ENCODE assay signal across 28 mouse cellular contexts in genomic region chr9:37453328-37453727, GRCm38 (mm10). TPM values are rescaled to one million over a fixed set of nuclear protein-coding genes. Genes with fewer than 3 reads are reported as not detected.
A peak's percentile ranks its signal among the peaks of the same experiment; 100 is the strongest.
DNase-seq lines count a peak whose midpoint lies in the region; ATAC-seq lines count a peak whose summit lies in the region.
"Had no signal": no experiment of that assay in that cellular context is flagged by ENCODE, and none has a peak within 500 bp of the region (broad histone marks: within the 10 kb centered on the region; RNA-seq: fewer than 3 reads in every experiment).

No protein-coding gene starts in this region.

- H3K4me1 ChIP-seq in hindbrain, embryonic 12.5 days = peaks cover 39% of the 10 kb centered on the region
- H3K4me1 ChIP-seq in hindbrain, embryonic 16.5 days (ENCODE audit: control insufficient read depth, insufficient read depth, low read depth, low read length) = peaks cover 11% of the 10 kb centered on the region
- peaks cover 68% of the 10 kb centered on the region for H3K4me1 ChIP-seq in neural tube, embryonic 13.5 days (replicated peaks)

- H3K27ac ChIP-seq in hindbrain, embryonic 12.5 days = peak overlapping the region; percentile 76; the same call in 1 of the 2 replicates
- H3K27ac ChIP-seq in hindbrain, embryonic 16.5 days (ENCODE audit: low read depth, low read length) = no peak overlapping the region
- peak overlapping the region; percentile 33 for H3K27ac ChIP-seq in neural tube, embryonic 13.5 days (replicated peaks)
- H3K27ac ChIP-seq: embryonic facial prominence, embryonic 12.5 days; heart, embryonic 13.5 days; hindbrain, embryonic 14.5 days; kidney, embryonic 15.5 days; limb, embryonic 12.5 days; liver, embryonic 15.5 days; neural tube, embryonic 12.5 days had no signal

- no peak overlapping the region for H3K4me3 ChIP-seq in hindbrain, embryonic 12.5 days
- no peak overlapping the region for H3K4me3 ChIP-seq in hindbrain, embryonic 16.5 days (ENCODE audit: low read length)
- no peak overlapping the region for H3K4me3 ChIP-seq in neural tube, embryonic 13.5 days
- H3K4me3 ChIP-seq: embryonic facial prominence, embryonic 12.5 days; heart, embryonic 13.5 days; kidney, embryonic 15.5 days; limb, embryonic 12.5 days; liver, embryonic 15.5 days; neural tube, embryonic 12.5 days had no signal

- no peaks in the 10 kb centered on the region for H3K9me3 ChIP-seq in hindbrain, embryonic 12.5 days (replicated peaks)
- H3K9me3 ChIP-seq in hindbrain, embryonic 16.5 days (ENCODE audit: control insufficient read depth, low read length) = no peaks in the 10 kb centered on the region
- H3K9me3 ChIP-seq in neural tube, embryonic 13.5 days = no peaks in the 10 kb centered on the region
- H3K9me3 ChIP-seq: embryonic facial prominence, embryonic 12.5 days; heart, embryonic 13.5 days; kidney, embryonic 15.5 days; limb, embryonic 12.5 days; liver, embryonic 15.5 days; neural tube, embryonic 12.5 days had no signal

- peaks cover 78% of the 10 kb centered on the region for H3K27me3 ChIP-seq in hindbrain, embryonic 12.5 days
- H3K27me3 ChIP-seq in hindbrain, embryonic 16.5 days (replicated peaks; ENCODE audit: control insufficient read depth, insufficient read depth, low read length) = peaks cover 3% of the 10 kb centered on the region; the same call in 1 of the 2 replicates
- peaks cover 78% of the 10 kb centered on the region for H3K27me3 ChIP-seq in neural tube, embryonic 13.5 days

- H3K36me3 ChIP-seq in hindbrain, embryonic 12.5 days = no peaks in the 10 kb centered on the region
- no peaks in the 10 kb centered on the region for H3K36me3 ChIP-seq in hindbrain, embryonic 16.5 days (ENCODE audit: control insufficient read depth, insufficient read depth, low read length)
- no peaks in the 10 kb centered on the region for H3K36me3 ChIP-seq in neural tube, embryonic 13.5 days
- H3K36me3 ChIP-seq: embryonic facial prominence, embryonic 12.5 days; heart, embryonic 13.5 days; kidney, embryonic 15.5 days; limb, embryonic 12.5 days; liver, embryonic 15.5 days; neural tube, embryonic 12.5 days had no signal

- H3K9ac ChIP-seq in hindbrain, embryonic 12.5 days = no peak overlapping the region
- H3K9ac ChIP-seq in hindbrain, embryonic 16.5 days (ENCODE audit: low read depth, low read length) = no peak overlapping the region
- no peak overlapping the region for H3K9ac ChIP-seq in neural tube, embryonic 13.5 days
- H3K9ac ChIP-seq: embryonic facial prominence, embryonic 12.5 days; heart, embryonic 13.5 days; hindbrain, embryonic 14.5 days; kidney, embryonic 15.5 days; limb, embryonic 12.5 days; liver, embryonic 15.5 days; neural tube, embryonic 12.5 days had no signal

- no peak for ATAC-seq in hindbrain, embryonic 12.5 days (ENCODE audit: low FRiP score)
- no peak for ATAC-seq in hindbrain, embryonic 16.5 days
- ATAC-seq in neural tube, embryonic 13.5 days (ENCODE audit: low read depth) = no peak
- ATAC-seq: activated CD4-positive, CD25-positive, alpha-beta regulatory T cell, adult 4 months had no signal

- H3K4me2 ChIP-seq in hindbrain, embryonic 12.5 days (replicated peaks) = no peak overlapping the region
- H3K4me2 ChIP-seq in hindbrain, embryonic 16.5 days (ENCODE audit: low read length) = no peak overlapping the region
- no peak overlapping the region for H3K4me2 ChIP-seq in neural tube, embryonic 13.5 days
- H3K4me2 ChIP-seq: embryonic facial prominence, embryonic 12.5 days; heart, embryonic 13.5 days; hindbrain, embryonic 14.5 days; kidney, embryonic 15.5 days; limb, embryonic 12.5 days; liver, embryonic 15.5 days; midbrain, embryonic 11.5 days; neural tube, embryonic 12.5 days had no signal

- WGBS in hindbrain, embryonic 12.5 days = 32% methylated on average over 4 of the region's 4 CpGs
- WGBS in hindbrain, embryonic 16.5 days = 29% methylated on average over 4 of the region's 4 CpGs
- WGBS in neural tube, embryonic 13.5 days = 22% methylated on average over 4 of the region's 4 CpGs

- DNase-seq in embryo, embryonic 10.5 days (ENCODE audit: low spot score) = peak; percentile 4
- no peak for DNase-seq in embryo, embryonic 11 days
- no peak for DNase-seq in neural tube, embryonic 10.5 days (ENCODE audit: extremely low spot score, low spot score)
- DNase-seq in thymus, postnatal 36 days = no peak
- DNase-seq: adrenal gland, adult 2 months; adrenal gland, postnatal 36 days; cerebellum, adult 2 months; cerebellum, postnatal 25 days; heart, postnatal 10 days; kidney, adult 18-20 months; kidney, postnatal 25 days; lung, postnatal 36 days; right cerebral cortex, postnatal 14 days had no signal

RNA-seq across cellular contexts. Expression of gene Robo3, which starts 20.3 kb away (rescaled TPM):
- 155 and 187 TPM in 2 replicates for polyA plus RNA-seq in hindbrain, embryonic 12.5 days (2016; fragmentation: Nextera tagmentation; extraction: Ambion mirVana)
- polyA plus RNA-seq in hindbrain, embryonic 16.5 days (2015; fragmentation: Nextera tagmentation; extraction: Ambion mirVana) = 7.3 and 12.1 TPM in 2 replicates
- 63.2 and 65.0 TPM in 2 replicates for polyA plus RNA-seq in neural tube, embryonic 13.5 days (2015; fragmentation: Nextera tagmentation; extraction: Ambion mirVana)
- polyA plus RNA-seq: activated CD4-positive, CD25-positive, alpha-beta regulatory T cell, adult 4 months; intestine, embryonic 14.5 days; limb, embryonic 12.5 days; stomach, embryonic 14.5 days had no signal

RNA-seq across cellular contexts. Expression of gene Msantd2, which starts 35.8 kb away (rescaled TPM):
- 50.7 TPM in 2 replicates for polyA plus RNA-seq in hindbrain, embryonic 12.5 days (2016; fragmentation: Nextera tagmentation; extraction: Ambion mirVana)
- 24.4 and 28.9 TPM in 2 replicates for polyA plus RNA-seq in hindbrain, embryonic 16.5 days (2015; fragmentation: Nextera tagmentation; extraction: Ambion mirVana)
- polyA plus RNA-seq in neural tube, embryonic 13.5 days (2015; fragmentation: Nextera tagmentation; extraction: Ambion mirVana) = 33.4 and 33.7 TPM in 2 replicates

RNA-seq across cellular contexts. Expression of gene Robo4, which starts 51.6 kb away (rescaled TPM):
- 8.0 and 12.0 TPM in 2 replicates for polyA plus RNA-seq in hindbrain, embryonic 12.5 days (2016; fragmentation: Nextera tagmentation; extraction: Ambion mirVana)
- polyA plus RNA-seq in hindbrain, embryonic 16.5 days (2015; fragmentation: Nextera tagmentation; extraction: Ambion mirVana) = 5.5 and 8.6 TPM in 2 replicates
- 6.2 and 7.8 TPM in 2 replicates for polyA plus RNA-seq in neural tube, embryonic 13.5 days (2015; fragmentation: Nextera tagmentation; extraction: Ambion mirVana)
- polyA plus RNA-seq: activated CD4-positive, CD25-positive, alpha-beta regulatory T cell, adult 4 months; C2C12 had no signal
